Mouse (Mus musculus) liver, embryonic 14.5 days (tissue): ENCODE measurements around the gene Vkorc1.
"Not testable (repeated sequence)": the region's sequence is repeated elsewhere in the genome, so short reads cannot be mapped to it uniquely, and the experiment has no call there.

Experiments
- CTCF ChIP-seq: IDR thresholded peaks from 2 replicates; pipeline ENCODE4 v1.5.1; 2016; ENCODE audit warnings: antibody characterized with exemption, low read depth, control low read depth
- EP300 ChIP-seq: IDR thresholded peaks from 2 replicates; pipeline ENCODE4 v1.6.1; 2016; ENCODE audit warnings: antibody characterized with exemption, low read depth

DNA sequence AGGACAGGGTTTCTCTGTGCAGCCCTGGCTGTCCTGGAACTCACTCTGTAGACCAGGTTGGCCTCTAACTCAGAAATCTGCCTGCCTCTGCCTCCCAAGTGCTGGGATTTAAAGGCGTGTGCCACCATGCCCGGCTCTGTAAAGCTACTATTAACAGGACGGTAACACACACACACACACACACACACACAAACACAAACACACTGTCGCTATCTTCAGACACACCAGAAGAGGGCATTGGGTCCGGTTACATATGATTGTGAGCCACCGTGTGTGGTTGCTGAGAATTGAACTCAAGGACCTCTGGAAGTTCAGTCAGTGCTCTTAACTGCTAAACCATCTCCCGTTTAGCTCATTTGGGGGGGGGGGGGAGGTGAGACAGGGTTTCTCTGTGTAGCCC is 474 bp upstream of the Vkorc1 start:
- not testable (repeated sequence) for TF ChIP-seq CTCF, EP300
